Mouse (Mus musculus) lung, adult 2 months (tissue): ENCODE data around the gene Magi2. TPM values are rescaled to one million over a fixed set of nuclear protein-coding genes. Genes with fewer than 3 reads are reported as not detected.

Experiments used
- DNase-seq: peaks from one replicate; pipeline ENCODE4 v3.0.0; 2022
- H3K4me1 ChIP-seq: fragments of 200-500 bp; 2 replicates; pipeline ENCODE4 v1.6.1; 2011; ENCODE audit warnings: low read length; ENCODE audit not compliant: control insufficient read depth, insufficient read depth
- H3K4me3 ChIP-seq: fragments of 200-500 bp; replicated peaks from 2 replicates; pipeline ENCODE3; 2011; ENCODE audit warnings: low read depth, mild to moderate bottlenecking, control low read depth, low read length; ENCODE audit errors: extremely low read depth
- CTCF ChIP-seq: fragments of 200-500 bp; IDR thresholded peaks from 2 replicates; pipeline ENCODE4 v1.5.1; 2011; ENCODE audit warnings: mild to moderate bottlenecking, low read length, control low read depth; ENCODE audit not compliant: insufficient read depth
- POLR2A ChIP-seq: fragments of 200-500 bp; IDR thresholded peaks from 2 replicates; pipeline ENCODE4 v1.6.1; 2011; ENCODE audit warnings: low read depth, mild to moderate bottlenecking, control low read depth, low read length, borderline replicate concordance; ENCODE audit errors: extremely low read depth
- WGBS: fragments of 180-500 bp; shearing (Covaris S2); methylation state at CpG from one replicate; pipeline ENCODE4 v1.1.7; 2018; 5-methylcytosine and 5-hydroxymethylcytosine counted together
- polyA plus RNA-seq: library from polyadenylated mRNA; depleted of rRNA; stranded (reverse); fragments of >200 nt; gene quantifications from 2 replicates; pipeline ENCODE4 v1.2.3, GENCODE M21; 2012

Magi2 gene
- polyA plus RNA-seq, 1 experiment = 2.7 TPM

DNA sequence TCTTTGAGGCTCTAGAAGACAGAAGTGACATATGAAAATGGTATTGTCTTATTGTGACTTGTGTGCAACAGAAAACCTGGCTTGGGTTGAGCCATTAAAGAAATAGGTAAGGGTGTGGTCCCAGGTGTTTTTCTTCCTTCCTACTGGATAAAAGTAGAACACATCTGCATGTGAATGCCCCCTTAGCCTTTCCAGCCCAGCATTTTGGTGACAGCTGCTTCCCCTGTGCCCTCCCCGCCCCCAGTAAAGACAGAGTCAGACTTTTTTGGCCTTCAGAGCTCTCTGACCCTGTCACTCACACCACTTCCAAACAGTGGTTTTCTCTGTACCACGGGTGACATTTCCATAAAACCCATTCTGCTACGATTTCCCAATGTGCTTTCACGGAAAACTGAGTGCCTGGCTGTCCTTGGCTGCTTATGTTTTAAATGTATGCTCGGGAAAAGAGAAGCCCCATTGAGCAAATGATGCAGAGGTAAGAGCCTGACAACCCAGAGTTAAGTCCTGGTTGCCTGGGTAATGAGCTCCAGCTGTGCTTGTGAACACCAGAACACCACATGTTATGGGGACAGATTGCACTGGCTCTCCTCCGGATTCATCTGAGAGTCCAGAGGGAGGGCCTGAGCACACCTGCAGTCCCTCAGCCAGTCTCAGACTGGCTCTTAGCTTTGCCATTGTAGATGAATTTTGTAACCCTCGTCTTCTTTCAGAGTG lies 1377.1 kb downstream of the Magi2 start:
- no peak overlapping the region for H3K4me3 ChIP-seq
- 54% methylated on average over 7 of the region's 7 CpGs for WGBS
- no peak for TF ChIP-seq POLR2A
- TF ChIP-seq CTCF = no peak
- no peak for DNase-seq
- H3K4me1 ChIP-seq = no peaks in the 10 kb centered on the region

- H3K4me1 ChIP-seq = no peaks in the 10 kb centered on the region
- TF ChIP-seq POLR2A = no peak
- TF ChIP-seq CTCF = no peak
- H3K4me3 ChIP-seq = no peak overlapping the region
- 84% methylated on average over 5 of the region's 5 CpGs for WGBS
- no peak for DNase-seq
These were observed 1379.7 kb downstream of the Magi2 start for GRCm38 (mm10) chr5:20606497-20606896.

DNA sequence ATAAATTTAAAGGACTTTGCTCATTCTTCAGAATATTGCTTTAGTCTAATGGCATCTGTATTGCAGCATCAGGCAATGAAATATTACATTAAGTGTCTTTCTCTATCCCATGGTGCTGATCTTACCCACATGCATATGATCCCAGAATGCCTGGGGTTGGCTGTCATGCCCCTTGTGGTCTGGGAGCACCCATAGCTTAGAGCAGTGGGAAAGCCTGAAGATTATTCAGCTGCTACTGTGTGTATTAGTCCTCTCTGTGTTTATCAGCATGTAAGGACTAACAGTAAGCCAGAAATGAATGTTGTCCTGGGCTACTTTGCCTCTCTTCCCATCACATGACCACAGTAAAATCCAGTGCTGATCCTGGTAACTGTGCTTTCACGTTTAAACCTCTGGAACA lies 1380.7 kb downstream of the Magi2 start:
- TF ChIP-seq POLR2A (no peak), CTCF (no peak)
- H3K4me3 ChIP-seq = no peak overlapping the region
- H3K4me1 ChIP-seq = no peaks in the 10 kb centered on the region
- no peak for DNase-seq
- 66% methylated on average over 1 of the region's 1 CpGs for WGBS

DNA sequence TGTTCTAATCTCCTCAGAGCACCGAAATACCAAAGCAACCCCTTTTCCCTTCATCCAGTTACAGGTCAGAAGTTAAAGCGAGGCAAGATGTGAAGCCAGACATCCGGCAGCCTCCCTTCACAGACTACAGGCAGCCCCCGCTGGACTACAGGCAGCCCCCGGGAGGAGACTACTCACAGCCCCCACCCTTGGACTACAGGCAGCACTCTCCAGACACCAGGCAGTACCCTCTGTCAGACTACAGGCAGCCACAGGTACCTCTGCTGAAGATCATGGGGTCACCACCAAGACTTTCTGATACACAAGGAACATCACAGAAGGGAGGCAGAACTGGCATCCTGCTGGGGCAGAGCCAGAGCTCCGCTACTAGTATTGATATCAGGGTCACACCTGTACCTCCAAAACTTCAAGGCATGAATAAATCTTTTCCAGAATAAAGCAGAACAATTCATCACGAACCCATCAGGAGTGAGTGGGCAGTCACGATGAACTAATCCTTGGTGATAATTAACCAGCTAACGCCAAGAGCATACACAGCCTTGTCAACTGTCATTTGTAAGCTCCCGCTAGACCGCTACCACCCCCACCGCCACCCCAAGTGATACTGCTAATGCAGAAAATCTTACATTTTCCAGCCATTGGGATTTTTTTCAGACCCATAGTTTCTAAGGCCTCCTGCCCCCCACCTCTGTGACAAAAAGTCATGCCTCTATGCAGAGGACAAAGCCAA lies 1382.5 kb downstream of the Magi2 start:
- Histone ChIP-seq H3K4me3 (no peak overlapping the region), H3K4me1 (no peaks in the 10 kb centered on the region)
- WGBS = 86% methylated on average over 12 of the region's 12 CpGs
- no peak for TF ChIP-seq POLR2A
- TF ChIP-seq CTCF = no peak
- DNase-seq = no peak

DNA sequence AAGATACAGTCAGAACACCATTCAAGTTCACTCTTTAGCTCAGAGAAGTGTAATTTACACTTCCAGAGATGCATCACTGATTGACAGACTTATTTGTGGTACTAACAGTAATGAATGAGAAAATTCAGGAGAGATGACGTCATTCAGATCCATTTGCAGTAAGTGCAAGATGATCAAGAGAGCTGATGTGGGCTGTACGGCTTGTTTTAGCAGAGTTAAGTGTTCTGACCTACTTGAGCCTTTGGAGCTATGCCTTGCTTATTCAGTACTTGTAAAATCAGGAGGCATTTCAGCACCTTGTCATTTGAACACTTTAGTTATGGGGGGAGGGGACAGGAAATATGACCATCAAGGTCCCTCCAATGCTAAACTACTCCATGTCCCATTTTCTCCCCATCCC lies 1383.8 kb downstream of the Magi2 start:
- no peak overlapping the region for H3K4me3 ChIP-seq
- TF ChIP-seq POLR2A = no peak
- no peak for TF ChIP-seq CTCF
- WGBS = 59% methylated on average over 2 of the region's 2 CpGs
- no peak for DNase-seq
- H3K4me1 ChIP-seq = no peaks in the 10 kb centered on the region

GRCm38 (mm10) chr5:20612616-20613015 lies 1385.8 kb downstream of the Magi2 start:
- no peak for DNase-seq
- TF ChIP-seq POLR2A = no peak
- Histone ChIP-seq H3K4me1 (no peaks in the 10 kb centered on the region), H3K4me3 (no peak overlapping the region)
- 68% methylated on average over 9 of the region's 9 CpGs for WGBS

GRCm38 (mm10) chr5:20614891-20615290 lies 1388.1 kb downstream of the Magi2 start:
- H3K4me3 ChIP-seq = no peak overlapping the region
- H3K4me1 ChIP-seq = no peaks in the 10 kb centered on the region
- DNase-seq = no peak
- no peak for TF ChIP-seq POLR2A
- no peak for TF ChIP-seq CTCF
- 65% methylated on average over 4 of the region's 4 CpGs for WGBS

DNA sequence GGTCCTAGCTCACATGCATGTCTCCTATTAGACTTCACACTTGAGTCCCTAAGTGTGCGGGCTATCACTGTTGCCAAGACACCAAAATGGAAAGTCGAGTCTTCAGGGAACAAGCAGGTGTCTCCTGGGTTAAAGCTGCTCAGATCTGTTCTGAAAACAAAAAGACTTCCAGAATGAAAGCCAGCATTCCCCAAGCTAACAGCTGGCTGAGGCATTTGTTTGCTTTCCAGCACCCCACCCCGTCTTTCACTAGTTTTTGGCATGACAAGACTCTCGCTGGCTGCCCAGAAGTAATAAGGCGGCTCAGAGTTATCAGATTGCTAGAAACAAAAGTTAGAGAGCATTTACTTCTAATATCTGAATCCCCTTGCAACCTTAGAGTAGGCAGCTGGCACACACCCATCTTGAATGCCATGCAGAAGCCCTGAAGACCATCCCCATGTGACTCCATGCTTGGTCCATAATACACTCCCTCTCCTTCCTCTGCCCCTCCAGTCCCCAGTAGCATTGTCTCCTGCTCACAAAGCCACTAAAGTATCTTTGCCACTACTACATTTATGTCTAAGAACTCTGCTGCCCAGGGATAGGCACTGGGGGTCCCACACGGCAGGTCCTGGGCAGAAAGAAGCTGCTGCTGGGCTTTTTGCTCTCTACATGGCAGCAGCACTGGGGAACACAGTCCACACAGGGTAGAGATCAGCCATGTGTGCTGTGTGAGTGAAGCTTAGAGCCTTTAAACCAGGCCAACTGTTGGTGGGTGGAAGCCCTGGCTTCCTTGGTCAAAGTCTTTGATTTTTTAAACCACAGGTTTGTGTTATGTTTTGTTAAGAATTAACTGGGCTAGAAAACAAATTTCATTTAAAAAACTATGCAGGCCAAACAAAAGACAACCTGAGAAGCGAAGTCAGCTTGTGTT lies 1394.0 kb downstream of the Magi2 start:
- H3K4me1 ChIP-seq = no peaks in the 10 kb centered on the region
- no peak for DNase-seq
- 52% methylated on average over 7 of the region's 7 CpGs for WGBS
- TF ChIP-seq CTCF = no peak
- no peak for TF ChIP-seq POLR2A
- no peak overlapping the region for H3K4me3 ChIP-seq

GRCm38 (mm10) chr5:20622417-20622816 lies 1395.6 kb downstream of the Magi2 start:
- no peak for TF ChIP-seq POLR2A
- TF ChIP-seq CTCF = no peak
- no peak for DNase-seq
- H3K4me1 ChIP-seq = no peaks in the 10 kb centered on the region
- WGBS = 88% methylated on average over 3 of the region's 3 CpGs
- no peak overlapping the region for H3K4me3 ChIP-seq
